ENCODE assay signal across 43 mouse cellular contexts in the genomic region with DNA sequence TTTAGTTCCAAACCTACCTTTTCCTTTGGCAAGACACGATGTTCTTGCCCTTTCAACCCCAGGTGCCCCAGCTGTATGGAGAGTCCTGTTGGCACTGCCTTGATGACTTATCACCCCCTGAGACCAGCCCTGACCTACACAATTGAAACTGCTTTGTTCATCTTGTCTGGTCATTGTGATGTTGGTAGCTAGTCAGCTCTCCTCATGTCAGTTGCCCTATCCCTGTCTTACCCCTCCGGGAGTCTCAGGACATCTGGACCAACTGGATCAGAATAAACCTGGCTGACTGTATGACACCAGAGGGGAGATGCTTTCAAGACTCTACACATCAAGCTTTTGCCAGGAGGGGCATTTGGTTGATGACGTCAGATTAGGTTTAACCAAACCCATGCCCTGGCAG. TPM values are rescaled to one million over a fixed set of nuclear protein-coding genes. Genes with fewer than 3 reads are reported as not detected.
"Had no signal": no experiment of that assay in that cellular context is flagged by ENCODE, and none has a peak within 500 bp of the region (broad histone marks: within the 10 kb centered on the region; RNA-seq: fewer than 3 reads in every experiment).

TSS of gene Tex37 (minus strand) at position 101 of the 400 bp plus-strand sequence.

- H3K27ac ChIP-seq: heart, embryonic 10.5 days; heart, embryonic 13.5 days; heart, embryonic 15.5 days; hindbrain, embryonic 10.5 days; hindbrain, embryonic 12.5 days; hindbrain, embryonic 13.5 days; hindbrain, embryonic 14.5 days; hindbrain, embryonic 15.5 days; hindbrain, postnatal 0 days; intestine, embryonic 15.5 days; kidney, embryonic 15.5 days; kidney, postnatal 0 days; layer of hippocampus, adult 2 months had no signal

- H3K27me3 ChIP-seq: hindbrain, embryonic 13.5 days; hindbrain, embryonic 15.5 days; intestine, embryonic 15.5 days had no signal

- H3K36me3 ChIP-seq: heart, embryonic 10.5 days; heart, embryonic 12.5 days; heart, embryonic 13.5 days; heart, embryonic 15.5 days; hindbrain, embryonic 10.5 days; hindbrain, embryonic 12.5 days; hindbrain, embryonic 13.5 days; hindbrain, embryonic 15.5 days; intestine, embryonic 15.5 days; kidney, embryonic 15.5 days had no signal

- H3K4me3 ChIP-seq: heart, embryonic 10.5 days; heart, embryonic 12.5 days; heart, embryonic 13.5 days; heart, embryonic 15.5 days; hindbrain, embryonic 10.5 days; hindbrain, embryonic 12.5 days; hindbrain, embryonic 13.5 days; hindbrain, embryonic 15.5 days; intestine, embryonic 15.5 days; kidney, embryonic 15.5 days; layer of hippocampus, adult 2 months had no signal

- DNase-seq: heart, postnatal 10 days; heart, postnatal 14 days; heart, postnatal 36 days; heart, postnatal 4 days; kidney, adult 11 months; kidney, adult 18-20 months; kidney, adult 2 months; kidney, adult 8-10 months; kidney, adult 9 months; kidney, postnatal 10 days; kidney, postnatal 14 days; kidney, postnatal 25 days; kidney, postnatal 36 days; kidney, postnatal 4 days; layer of hippocampus, adult 9-11 months; layer of hippocampus, postnatal 36 days had no signal

RNA-seq across cellular contexts. Expression of gene Tex37, which starts in this region (rescaled TPM):
- polyA plus RNA-seq: heart, embryonic 10.5 days; heart, embryonic 11.5 days; heart, embryonic 12.5 days; heart, embryonic 13.5 days; heart, embryonic 14.5 days; heart, embryonic 15.5 days; heart, embryonic 16.5 days; heart, postnatal 0 days; hindbrain, embryonic 10.5 days; hindbrain, embryonic 11.5 days; hindbrain, embryonic 12.5 days; hindbrain, embryonic 13.5 days; hindbrain, embryonic 14.5 days; hindbrain, embryonic 15.5 days; hindbrain, embryonic 16.5 days; hindbrain, postnatal 0 days; inflammation-experienced regulatory T-cells, adult 6 months; intestine, embryonic 14.5 days; intestine, embryonic 15.5 days; intestine, embryonic 16.5 days; intestine, postnatal 0 days; kidney, adult 2 months; kidney, embryonic 14.5 days; kidney, embryonic 15.5 days; kidney, embryonic 16.5 days; kidney, postnatal 0 days; large intestine, adult 2 months had no signal
